Mouse (Mus musculus) E14TG2a.4 (cell line): Measurements from ENCODE around the gene Zbtb20.
A peak's percentile ranks its signal among the peaks of the same experiment; 100 is the strongest.

Source experiments
- H3K27me3 ChIP-seq: 2 replicates; pipeline ENCODE4 v1.6.1; 2014; ENCODE audit warnings: low read length, control low read depth; ENCODE audit not compliant: insufficient read depth
- H3K36me3 ChIP-seq: 2 replicates; pipeline ENCODE4 v1.6.1; 2014; ENCODE audit warnings: low read length, control low read depth; ENCODE audit not compliant: insufficient read depth
- H3K4me1 ChIP-seq: replicated peaks from 2 replicates; pipeline ENCODE4 v1.6.1; 2014; ENCODE audit warnings: low read depth, low read length, control low read depth
- H3K4me3 ChIP-seq: replicated peaks from 2 replicates; pipeline ENCODE4 v1.5.1; 2014; ENCODE audit warnings: mild to moderate bottlenecking, low read length
- H3K9me3 ChIP-seq: 2 replicates; pipeline ENCODE4 v1.6.1; 2014; ENCODE audit warnings: low read length, control low read depth
- CTCF ChIP-seq: conservative IDR thresholded peaks from 2 replicates; pipeline ENCODE4 v1.5.1; 2014; ENCODE audit warnings: low read length
- NANOG ChIP-seq: IDR thresholded peaks from 2 replicates; pipeline ENCODE4 v1.6.1; 2014; ENCODE audit warnings: borderline replicate concordance, low read length, mixed read lengths
- POU5F1 ChIP-seq: IDR thresholded peaks from 2 replicates; pipeline ENCODE4 v1.6.1; 2014; ENCODE audit warnings: low read length, borderline replicate concordance

Gene Zbtb20

GRCm38 (mm10) chr16:43628662-43629061 lies 753.0 kb downstream of the Zbtb20 start:
- Histone ChIP-seq H3K4me3 (no peak overlapping the region), H3K27me3 (peaks cover 6% of the 10 kb centered on the region), H3K9me3 (no peaks in the 10 kb centered on the region), H3K4me1 (peaks cover 4% of the 10 kb centered on the region; the same call in 1 of the 2 replicates), H3K36me3 (no peaks in the 10 kb centered on the region)
- TF ChIP-seq POU5F1 (no peak), CTCF (no peak), NANOG (no peak)

DNA sequence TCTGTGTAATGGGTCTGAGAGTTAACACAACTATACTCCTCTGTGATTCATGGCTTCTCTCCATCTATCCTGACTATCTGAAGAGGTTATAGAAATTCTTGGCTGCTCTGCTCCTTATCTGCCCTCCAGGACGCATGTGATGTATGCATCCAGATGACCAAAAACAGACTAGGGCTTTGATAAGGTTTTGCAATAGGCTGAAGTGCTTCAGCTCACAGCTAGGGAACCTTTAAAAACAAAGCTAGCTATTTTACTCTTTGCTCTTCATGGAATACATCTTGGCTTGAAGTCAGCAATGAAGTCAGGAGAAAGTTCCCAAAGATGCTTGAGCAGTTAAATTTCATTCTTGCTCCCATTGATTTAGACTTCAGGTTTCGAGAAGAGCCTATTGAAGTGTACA lies 756.1 kb downstream of the Zbtb20 start:
- H3K27me3 ChIP-seq, result peaks cover 17% of the 10 kb centered on the region
- no peaks in the 10 kb centered on the region for H3K4me1 ChIP-seq
- TF ChIP-seq CTCF, result no peak
- no peak for TF ChIP-seq POU5F1
- no peak for TF ChIP-seq NANOG
- no peak overlapping the region for H3K4me3 ChIP-seq
- no peaks in the 10 kb centered on the region for H3K9me3 ChIP-seq
- no peaks in the 10 kb centered on the region for H3K36me3 ChIP-seq

DNA sequence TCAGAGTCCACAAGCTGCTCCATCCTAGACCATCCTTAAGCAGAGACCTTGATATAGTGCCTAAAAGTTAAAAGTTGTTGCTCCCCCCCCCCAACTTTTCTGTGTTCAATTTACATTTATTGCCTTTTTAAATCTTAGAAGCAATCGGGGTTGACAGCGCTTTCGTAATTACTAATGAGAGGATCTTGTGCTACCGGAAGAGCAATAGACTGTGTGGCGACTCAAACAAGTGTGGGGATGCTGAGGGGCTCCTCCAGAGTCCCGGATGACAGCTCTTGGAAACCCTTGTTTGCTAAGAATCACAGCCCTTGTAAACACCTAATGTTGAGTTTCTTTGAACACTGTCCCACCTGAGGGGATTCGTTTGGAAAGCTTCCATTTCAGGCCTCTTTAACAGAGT lies 758.4 kb downstream of the Zbtb20 start:
- TF ChIP-seq NANOG (no peak), CTCF (no peak), POU5F1 (no peak)
- H3K27me3 ChIP-seq, result peaks cover 29% of the 10 kb centered on the region
- no peaks in the 10 kb centered on the region for H3K36me3 ChIP-seq
- no peaks in the 10 kb centered on the region for H3K9me3 ChIP-seq
- H3K4me1 ChIP-seq, result peaks cover 6% of the 10 kb centered on the region; the same call in 1 of the 2 replicates
- H3K4me3 ChIP-seq, result no peak overlapping the region

- Histone ChIP-seq H3K4me1 (peaks cover 6% of the 10 kb centered on the region; the same call in 1 of the 2 replicates), H3K36me3 (no peaks in the 10 kb centered on the region), H3K4me3 (no peak overlapping the region), H3K9me3 (no peaks in the 10 kb centered on the region), H3K27me3 (peaks cover 25% of the 10 kb centered on the region)
- TF ChIP-seq POU5F1, result no peak
- TF ChIP-seq NANOG, result no peak
- no peak for TF ChIP-seq CTCF
Measured at GRCm38 (mm10) chr16:43637241-43637640, 761.6 kb downstream of the Zbtb20 start.

- Histone ChIP-seq H3K9me3 (no peaks in the 10 kb centered on the region), H3K4me1 (peaks cover 6% of the 10 kb centered on the region; the same call in 1 of the 2 replicates), H3K4me3 (peak overlapping the region; percentile 26; the same call in 1 of the 2 replicates), H3K27me3 (peaks cover 23% of the 10 kb centered on the region), H3K36me3 (no peaks in the 10 kb centered on the region)
- no peak for TF ChIP-seq NANOG
- no peak for TF ChIP-seq CTCF
- no peak for TF ChIP-seq POU5F1
Measured at GRCm38 (mm10) chr16:43638406-43639049, 762.8 kb downstream of the Zbtb20 start.

DNA sequence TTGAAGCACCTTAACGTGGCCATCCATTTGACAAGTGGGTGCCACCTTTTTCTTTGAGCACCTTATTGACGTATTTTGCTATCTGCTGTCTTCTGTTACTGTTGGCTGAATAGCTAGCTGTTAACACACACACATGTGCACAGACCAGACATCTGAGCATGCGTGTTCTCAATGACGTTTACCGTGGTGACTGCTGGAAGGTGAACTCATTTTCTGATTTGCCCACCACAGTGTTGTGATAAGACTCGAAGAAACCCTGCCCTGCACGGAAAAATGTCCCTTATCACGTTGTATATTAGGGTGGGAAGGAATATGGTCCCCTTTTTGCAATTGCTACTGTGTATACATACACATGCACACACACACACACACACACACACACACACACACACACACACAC lies 765.5 kb downstream of the Zbtb20 start:
- Histone ChIP-seq H3K4me3 (no peak overlapping the region), H3K36me3 (no peaks in the 10 kb centered on the region), H3K4me1 (peaks cover 12% of the 10 kb centered on the region), H3K27me3 (peaks cover 12% of the 10 kb centered on the region), H3K9me3 (no peaks in the 10 kb centered on the region)
- TF ChIP-seq CTCF, result no peak
- TF ChIP-seq POU5F1, result no peak
- TF ChIP-seq NANOG, result no peak

DNA sequence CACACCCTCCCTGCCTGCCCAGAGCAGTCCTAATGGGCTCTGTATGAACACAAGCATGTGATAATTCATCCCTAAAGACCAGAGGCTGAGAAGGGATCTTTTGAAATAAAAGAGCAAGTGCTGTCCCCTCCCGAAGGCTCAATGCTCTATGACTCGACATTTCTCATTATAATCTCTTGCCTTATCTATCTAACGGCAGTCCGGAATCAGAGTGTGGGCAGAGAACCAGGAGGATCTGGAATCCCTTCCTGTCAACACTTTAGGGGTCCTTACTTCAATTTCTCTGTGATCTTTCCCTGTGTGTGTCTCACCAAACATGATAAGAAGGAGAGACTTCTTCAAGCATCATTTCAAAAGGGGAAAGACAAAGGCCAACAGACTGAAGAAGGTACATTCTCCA lies 770.2 kb downstream of the Zbtb20 start:
- H3K27me3 ChIP-seq, result no peaks in the 10 kb centered on the region
- H3K4me3 ChIP-seq, result no peak overlapping the region
- H3K36me3 ChIP-seq, result no peaks in the 10 kb centered on the region
- H3K9me3 ChIP-seq, result no peaks in the 10 kb centered on the region
- peaks cover 6% of the 10 kb centered on the region for H3K4me1 ChIP-seq
- TF ChIP-seq POU5F1, result no peak
- TF ChIP-seq CTCF, result no peak
- no peak for TF ChIP-seq NANOG

DNA sequence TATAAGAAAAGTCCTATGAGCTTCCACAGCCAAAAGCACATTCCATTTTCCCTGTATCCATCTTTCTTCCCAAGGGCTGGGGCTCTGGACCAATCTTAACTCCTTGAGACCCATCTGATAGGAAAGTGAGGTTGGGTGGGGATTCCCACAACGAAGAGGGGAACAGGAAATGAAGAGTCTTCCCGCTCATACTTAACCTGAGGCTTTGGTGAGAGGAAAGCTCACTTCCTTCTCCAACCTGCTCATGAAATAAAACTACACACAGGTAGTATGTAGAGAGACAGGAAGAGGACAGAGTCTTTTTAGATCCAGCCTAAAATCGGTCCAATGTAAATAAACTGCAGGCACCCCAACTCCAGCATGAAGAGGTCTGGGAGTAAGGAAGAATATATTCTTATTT lies 771.3 kb downstream of the Zbtb20 start:
- TF ChIP-seq CTCF (no peak), NANOG (no peak), POU5F1 (no peak)
- H3K9me3 ChIP-seq, result no peaks in the 10 kb centered on the region

DNA sequence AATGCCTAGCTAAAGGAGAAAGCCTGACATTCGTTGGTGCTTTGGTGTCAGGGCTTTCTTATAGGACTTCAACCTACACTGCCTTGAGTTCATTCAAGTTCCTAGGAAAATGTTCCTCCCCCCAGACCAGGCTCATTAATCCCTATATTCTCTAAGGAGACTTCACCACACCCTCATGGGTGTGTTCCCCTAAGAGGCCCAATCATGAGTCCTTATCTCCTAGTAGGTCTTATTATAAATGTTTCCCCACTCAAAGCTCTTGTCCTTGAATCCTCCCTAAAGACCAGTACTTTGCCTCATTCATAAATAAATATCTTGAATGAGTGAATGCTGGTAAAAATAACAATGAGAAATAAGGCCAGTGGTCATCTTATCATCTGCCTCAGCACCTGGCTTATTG lies 772.0 kb downstream of the Zbtb20 start:
- Histone ChIP-seq H3K4me1 (peaks cover 6% of the 10 kb centered on the region), H3K4me3 (no peak overlapping the region), H3K9me3 (no peaks in the 10 kb centered on the region), H3K27me3 (no peaks in the 10 kb centered on the region), H3K36me3 (no peaks in the 10 kb centered on the region)
- no peak for TF ChIP-seq NANOG
- TF ChIP-seq POU5F1, result no peak

More for the DNA sequence above, 771.3 kb downstream of the Zbtb20 start:
- Histone ChIP-seq H3K27me3 (no peaks in the 10 kb centered on the region), H3K36me3 (no peaks in the 10 kb centered on the region), H3K4me1 (peaks cover 6% of the 10 kb centered on the region), H3K4me3 (no peak overlapping the region)
